Mouse (Mus musculus): ENCODE data around the gene Pdxp. TPM values are rescaled to one million over a fixed set of nuclear protein-coding genes. Genes with fewer than 3 reads are reported as not detected.
A peak's percentile ranks its signal among the peaks of the same experiment; 100 is the strongest.

The Pdxp gene
- polyA plus RNA-seq, 1 experiment from 2014 or later: 5.4 TPM

GRCm38 (mm10) chr15:78947657-78948056 lies 33.9 kb downstream of the Pdxp start, which contains the start of gene Triobp:
TSS of gene Triobp (plus strand) at chr15:78947724.
- Histone ChIP-seq H3K4me1 (replicated peaks) (peaks cover 18% of the 10 kb centered on the region), H3K27me3 (peaks cover 46% of the 10 kb centered on the region), H3K9ac (no peak within 1 kb of the TSS), H3K9me3 (replicated peaks) (no peaks in the 10 kb centered on the region), H3K4me2 (peak within 1 kb of the TSS; percentile 67), H3K36me3 (replicated peaks) (0 out of 2 replicates have a peak, but pooled peaks cover 2% of the 10 kb centered on the region), H3K4me3 (replicated peaks) (peak within 1 kb of the TSS; percentile 30), H3K27ac (replicated peaks) (no peak within 1 kb of the TSS)
- WGBS (ENCODE audit: insufficient replicate concordance): under 1% methylated on average over 24 of the region's 24 CpGs
- ATAC-seq (ENCODE audit: insufficient read depth): peak; percentile 90

GRCm38 (mm10) chr15:78948152-78948725 lies 34.5 kb downstream of the Pdxp start:
- H3K27ac ChIP-seq (replicated peaks): no peak overlapping the region
- ATAC-seq (ENCODE audit: insufficient read depth): no peak

GRCm38 (mm10) chr15:78948883-78949282 lies 35.2 kb downstream of the Pdxp start:
- no peak for ATAC-seq (ENCODE audit: insufficient read depth)
- H3K4me3 ChIP-seq (replicated peaks): no peak overlapping the region
- H3K4me1 ChIP-seq (replicated peaks): peaks cover 15% of the 10 kb centered on the region
- H3K9me3 ChIP-seq (replicated peaks): no peaks in the 10 kb centered on the region
- H3K4me2 ChIP-seq: no peak overlapping the region
- WGBS (ENCODE audit: insufficient replicate concordance): 86% methylated on average over 3 of the region's 3 CpGs
- peaks cover 42% of the 10 kb centered on the region for H3K27me3 ChIP-seq
- H3K27ac ChIP-seq (replicated peaks): no peak overlapping the region
- H3K9ac ChIP-seq: no peak overlapping the region
- H3K36me3 ChIP-seq (replicated peaks): 0 out of 2 replicates have a peak, but pooled peaks cover 2% of the 10 kb centered on the region

More at GRCm38 (mm10) chr15:78948152-78948725, 34.5 kb downstream of the Pdxp start:
- Histone ChIP-seq H3K9me3 (replicated peaks) (no peaks in the 10 kb centered on the region), H3K36me3 (replicated peaks) (0 out of 2 replicates have a peak, but pooled peaks cover 2% of the 10 kb centered on the region), H3K4me3 (replicated peaks) (peak overlapping the region; percentile 30), H3K4me1 (replicated peaks) (peaks cover 15% of the 10 kb centered on the region), H3K9ac (no peak overlapping the region), H3K27me3 (peaks cover 46% of the 10 kb centered on the region), H3K4me2 (peak overlapping the region; percentile 67)
- 6% methylated on average over 11 of the region's 11 CpGs for WGBS (ENCODE audit: insufficient replicate concordance)

GRCm38 (mm10) chr15:78955663-78956062 lies 41.9 kb downstream of the Pdxp start:
- no peak for ATAC-seq (ENCODE audit: insufficient read depth)
- H3K27ac ChIP-seq (replicated peaks): no peak overlapping the region
- no peaks in the 10 kb centered on the region for H3K36me3 ChIP-seq (replicated peaks)
- no peaks in the 10 kb centered on the region; the same call in 1 of the 2 replicates for H3K4me1 ChIP-seq (replicated peaks)
- no peak overlapping the region for H3K4me3 ChIP-seq (replicated peaks)
- WGBS (ENCODE audit: insufficient replicate concordance): 47% methylated on average over 3 of the region's 3 CpGs
- H3K9me3 ChIP-seq (replicated peaks): no peaks in the 10 kb centered on the region
- H3K4me2 ChIP-seq: no peak overlapping the region
- H3K27me3 ChIP-seq: peaks cover 5% of the 10 kb centered on the region; the same call in 1 of the 2 replicates
- H3K9ac ChIP-seq: no peak overlapping the region

GRCm38 (mm10) chr15:78956351-78956750 lies 42.6 kb downstream of the Pdxp start:
- WGBS (ENCODE audit: insufficient replicate concordance): 67% methylated on average over 4 of the region's 4 CpGs
- no peak overlapping the region for H3K9ac ChIP-seq
- H3K4me3 ChIP-seq (replicated peaks): no peak overlapping the region
- no peak overlapping the region for H3K4me2 ChIP-seq
- H3K27ac ChIP-seq (replicated peaks): no peak overlapping the region
- H3K36me3 ChIP-seq (replicated peaks): no peaks in the 10 kb centered on the region
- H3K9me3 ChIP-seq (replicated peaks): no peaks in the 10 kb centered on the region
- no peak for ATAC-seq (ENCODE audit: insufficient read depth)
- H3K4me1 ChIP-seq (replicated peaks): no peaks in the 10 kb centered on the region; the same call in 1 of the 2 replicates
- peaks cover 9% of the 10 kb centered on the region for H3K27me3 ChIP-seq

- Histone ChIP-seq H3K36me3 (replicated peaks) (no peaks in the 10 kb centered on the region), H3K9ac (no peak overlapping the region), H3K4me2 (no peak overlapping the region), H3K4me1 (replicated peaks) (no peaks in the 10 kb centered on the region; the same call in 1 of the 2 replicates), H3K27ac (replicated peaks) (no peak overlapping the region), H3K9me3 (replicated peaks) (no peaks in the 10 kb centered on the region), H3K4me3 (replicated peaks) (no peak overlapping the region), H3K27me3 (peaks cover 9% of the 10 kb centered on the region)
- no peak for ATAC-seq (ENCODE audit: insufficient read depth)
- WGBS (ENCODE audit: insufficient replicate concordance): 53% methylated on average over 15 of the region's 15 CpGs
Observed at GRCm38 (mm10) chr15:78957021-78957420, 43.3 kb downstream of the Pdxp start.

GRCm38 (mm10) chr15:78959537-78959936 lies 45.8 kb downstream of the Pdxp start:
- no peak overlapping the region for H3K9ac ChIP-seq
- H3K36me3 ChIP-seq (replicated peaks): no peaks in the 10 kb centered on the region
- no peak for ATAC-seq (ENCODE audit: insufficient read depth)
- no peaks in the 10 kb centered on the region for H3K9me3 ChIP-seq (replicated peaks)
- H3K4me1 ChIP-seq (replicated peaks): no peaks in the 10 kb centered on the region; the same call in 1 of the 2 replicates
- no peak overlapping the region for H3K27ac ChIP-seq (replicated peaks)
- H3K27me3 ChIP-seq: peaks cover 9% of the 10 kb centered on the region; the same call in 1 of the 2 replicates
- 70% methylated on average over 11 of the region's 11 CpGs for WGBS (ENCODE audit: insufficient replicate concordance)
- no peak overlapping the region for H3K4me2 ChIP-seq
- no peak overlapping the region for H3K4me3 ChIP-seq (replicated peaks)

- Histone ChIP-seq H3K4me1 (replicated peaks) (no peaks in the 10 kb centered on the region; the same call in 1 of the 2 replicates), H3K4me3 (replicated peaks) (no peak overlapping the region), H3K9me3 (replicated peaks) (no peaks in the 10 kb centered on the region), H3K4me2 (no peak overlapping the region), H3K9ac (no peak overlapping the region), H3K27me3 (peaks cover 9% of the 10 kb centered on the region; the same call in 1 of the 2 replicates), H3K27ac (replicated peaks) (no peak overlapping the region), H3K36me3 (replicated peaks) (no peaks in the 10 kb centered on the region)
- 43% methylated on average over 4 of the region's 4 CpGs for WGBS (ENCODE audit: insufficient replicate concordance)
- no peak for ATAC-seq (ENCODE audit: insufficient read depth)
Observed at GRCm38 (mm10) chr15:78960088-78960487, 46.4 kb downstream of the Pdxp start.

- 0 out of 2 replicates have a peak, but pooled peaks have one; percentile 10 for ATAC-seq (ENCODE audit: insufficient read depth)
- no peaks in the 10 kb centered on the region for H3K36me3 ChIP-seq (replicated peaks)
- peaks cover 19% of the 10 kb centered on the region for H3K27me3 ChIP-seq
Observed at GRCm38 (mm10) chr15:78962885-78963284, 49.2 kb downstream of the Pdxp start.

More at GRCm38 (mm10) chr15:78962885-78963284, 49.2 kb downstream of the Pdxp start:
- H3K9ac ChIP-seq: no peak overlapping the region
- no peaks in the 10 kb centered on the region for H3K9me3 ChIP-seq (replicated peaks)
- no peak overlapping the region for H3K4me2 ChIP-seq
- 18% methylated on average over 2 of the region's 2 CpGs for WGBS (ENCODE audit: insufficient replicate concordance)
- H3K4me3 ChIP-seq (replicated peaks): no peak overlapping the region
- H3K27ac ChIP-seq (replicated peaks): no peak overlapping the region
- H3K4me1 ChIP-seq (replicated peaks): no peaks in the 10 kb centered on the region
